Mouse (Mus musculus): Measurements from ENCODE around the gene Zbtb46. TPM values are rescaled to one million over a fixed set of nuclear protein-coding genes. Genes with fewer than 3 reads are reported as not detected.

Zbtb46 gene
- polyA plus RNA-seq, 1 experiment from 2014 or later: 10.3 TPM

DNA sequence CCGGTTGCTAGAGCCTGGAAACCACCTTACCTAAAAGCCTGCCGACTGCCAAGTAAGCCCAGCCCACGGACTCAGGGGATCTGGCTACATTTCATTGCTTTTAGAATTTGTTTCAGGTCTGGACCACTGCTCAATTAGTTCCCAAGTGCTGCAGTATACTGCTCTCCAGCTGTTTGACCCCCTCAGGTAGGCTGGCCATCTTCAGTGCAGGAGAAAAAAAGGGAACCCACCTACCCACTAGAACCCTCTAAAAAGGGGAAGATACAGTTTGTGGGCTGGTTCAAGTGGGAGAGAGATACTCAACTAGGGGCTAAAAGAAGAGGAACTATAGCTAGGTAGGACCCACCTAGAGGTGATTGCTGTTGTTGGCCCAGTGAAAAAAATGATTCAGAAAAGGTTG lies 33.0 kb upstream of the Zbtb46 start:
- ATAC-seq (replicated peaks; ENCODE audit: insufficient number of reproducible peaks, low FRiP score, low TSS enrichment): no peak
- 56% methylated on average over 3 of the region's 3 CpGs for WGBS (ENCODE audit: insufficient replicate concordance)

DNA sequence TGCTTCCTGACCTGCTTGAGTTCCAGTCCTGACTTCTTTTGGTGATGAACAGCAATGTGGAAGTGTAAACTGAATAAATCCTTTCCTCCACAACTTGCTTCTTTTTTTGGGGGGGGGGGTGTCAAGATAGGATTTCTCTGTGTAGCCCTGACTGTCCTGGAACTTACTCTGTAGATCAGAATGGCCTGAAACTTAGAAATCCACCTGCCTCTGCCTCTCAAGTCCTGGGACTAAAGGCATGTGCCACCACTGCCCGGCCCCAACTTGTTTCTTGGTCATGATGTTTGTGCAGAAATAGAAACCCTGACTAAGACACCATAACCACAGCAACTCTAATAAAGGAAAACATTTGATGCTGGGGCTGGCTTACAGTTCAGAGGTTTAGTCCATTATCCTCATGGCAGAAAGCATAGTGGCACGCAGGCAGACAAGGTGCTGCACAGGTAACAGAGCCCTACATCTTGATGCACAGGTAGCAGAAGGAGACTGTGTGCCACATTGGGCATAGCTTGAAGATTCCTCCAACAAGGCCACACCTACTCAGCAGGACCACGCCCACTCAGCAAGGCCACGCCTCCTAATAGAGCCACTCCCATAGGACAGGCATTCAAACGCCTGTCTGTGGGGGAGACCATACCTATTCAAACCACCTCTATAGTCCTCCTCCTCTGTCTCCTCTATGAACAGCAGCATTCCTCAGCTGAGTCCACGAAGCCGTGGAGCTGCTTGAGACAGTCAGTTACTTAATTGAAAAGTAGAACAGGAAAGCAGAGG lies 32.4 kb upstream of the Zbtb46 start:
- Histone ChIP-seq H3K4me1 (ENCODE audit: control insufficient read depth, insufficient read depth, low read length) (peaks cover 16% of the 10 kb centered on the region), H3K4me3 (ENCODE audit: low read depth, low read length) (no peak overlapping the region), H3K9me3 (replicated peaks; ENCODE audit: control insufficient read depth, low read length) (no peaks in the 10 kb centered on the region), H3K36me3 (ENCODE audit: control insufficient read depth, insufficient read depth, low read length) (no peaks in the 10 kb centered on the region), H3K9ac (ENCODE audit: low read depth, low read length) (no peak overlapping the region), H3K27me3 (ENCODE audit: control insufficient read depth, insufficient read depth, low read length) (no peaks in the 10 kb centered on the region), H3K27ac (ENCODE audit: low read depth, low read length) (no peak overlapping the region), H3K4me2 (no peak overlapping the region)
- WGBS (ENCODE audit: insufficient replicate concordance): 27% methylated on average over 7 of the region's 7 CpGs
- no peak for ATAC-seq (replicated peaks; ENCODE audit: insufficient number of reproducible peaks, low FRiP score, low TSS enrichment)

More for the DNA sequence above, 33.0 kb upstream of the Zbtb46 start:
- Histone ChIP-seq H3K9ac (ENCODE audit: low read depth, low read length) (no peak overlapping the region), H3K4me2 (no peak overlapping the region), H3K27me3 (ENCODE audit: control insufficient read depth, insufficient read depth, low read length) (no peaks in the 10 kb centered on the region), H3K4me3 (ENCODE audit: low read depth, low read length) (no peak overlapping the region), H3K27ac (ENCODE audit: low read depth, low read length) (no peak overlapping the region), H3K9me3 (replicated peaks; ENCODE audit: control insufficient read depth, low read length) (no peaks in the 10 kb centered on the region), H3K36me3 (ENCODE audit: control insufficient read depth, insufficient read depth, low read length) (no peaks in the 10 kb centered on the region), H3K4me1 (ENCODE audit: control insufficient read depth, insufficient read depth, low read length) (peaks cover 11% of the 10 kb centered on the region)

DNA sequence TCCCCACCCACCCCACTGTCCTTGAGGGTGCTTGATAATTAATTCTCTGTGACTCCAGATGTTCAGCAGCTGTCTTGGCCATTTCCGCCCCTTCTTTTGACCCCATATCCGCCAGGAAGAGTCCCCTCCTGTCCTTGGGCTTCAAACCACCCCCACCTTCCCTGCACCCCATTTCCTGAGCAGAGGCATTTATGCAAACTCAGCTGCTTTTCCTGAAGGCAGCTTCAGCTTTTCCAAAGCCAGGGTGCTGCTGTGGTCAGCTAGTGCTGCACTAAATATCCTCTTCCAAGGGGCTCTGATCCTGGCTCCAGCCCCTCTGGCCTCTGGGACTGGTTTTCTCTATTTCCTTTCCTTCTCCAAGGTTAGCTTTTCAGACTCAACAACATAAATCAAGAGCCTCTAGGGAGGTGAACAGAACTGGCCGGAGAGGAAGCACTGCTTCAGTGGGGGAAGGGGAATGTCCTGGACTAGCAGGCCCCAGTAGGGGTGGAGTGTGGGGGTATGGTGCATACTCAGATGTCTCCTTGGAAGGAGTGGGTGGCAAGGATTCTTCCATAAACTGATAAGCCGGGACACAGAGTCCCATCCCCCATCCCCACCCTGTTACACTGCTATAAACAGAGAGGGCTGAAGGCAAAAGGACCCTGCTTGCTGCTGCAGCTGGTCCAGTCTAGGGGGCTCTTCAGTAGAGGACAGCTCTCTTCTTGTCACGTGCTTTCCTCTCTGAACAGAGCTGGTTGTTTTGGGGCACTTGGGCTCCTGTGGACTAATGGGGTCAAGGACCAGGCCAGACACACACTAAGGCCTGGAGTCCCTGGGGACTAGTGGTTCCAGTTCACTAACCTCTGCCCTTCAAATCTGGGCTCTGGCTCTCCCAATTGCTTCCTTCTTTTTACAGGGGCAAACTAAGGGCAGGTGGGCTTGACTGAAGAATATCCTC lies 28.4 kb upstream of the Zbtb46 start:
- Histone ChIP-seq H3K27me3 (ENCODE audit: control insufficient read depth, insufficient read depth, low read length) (no peaks in the 10 kb centered on the region), H3K4me2 (no peak overlapping the region), H3K4me3 (ENCODE audit: low read depth, low read length) (no peak overlapping the region), H3K9ac (ENCODE audit: low read depth, low read length) (no peak overlapping the region), H3K9me3 (replicated peaks; ENCODE audit: control insufficient read depth, low read length) (no peaks in the 10 kb centered on the region), H3K4me1 (ENCODE audit: control insufficient read depth, insufficient read depth, low read length) (peaks cover 19% of the 10 kb centered on the region), H3K36me3 (ENCODE audit: control insufficient read depth, insufficient read depth, low read length) (no peaks in the 10 kb centered on the region), H3K27ac (ENCODE audit: low read depth, low read length) (peak overlapping the region; percentile 46)
- ATAC-seq (replicated peaks; ENCODE audit: insufficient number of reproducible peaks, low FRiP score, low TSS enrichment): peak; percentile 55
- WGBS (ENCODE audit: insufficient replicate concordance): 28% methylated on average over 5 of the region's 5 CpGs

DNA sequence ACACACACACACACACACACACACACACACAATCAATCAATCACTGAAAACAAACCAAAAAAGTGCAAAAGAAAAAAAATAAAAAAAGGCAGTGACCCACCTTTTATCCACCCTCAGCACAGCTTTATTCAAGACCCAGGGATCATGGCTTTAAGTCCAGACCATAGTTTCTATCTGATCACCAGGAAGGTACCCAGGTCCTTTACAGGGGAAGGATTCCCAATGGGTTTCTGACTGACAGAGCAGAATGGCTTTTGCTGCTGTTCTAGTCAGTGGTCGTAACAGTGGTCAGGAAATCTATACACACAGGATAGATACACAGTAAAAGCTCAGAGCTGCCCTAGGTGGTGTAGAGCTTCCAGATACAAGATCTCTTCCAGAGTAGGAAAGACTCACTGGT lies 26.5 kb upstream of the Zbtb46 start:
- Histone ChIP-seq H3K4me3 (ENCODE audit: low read depth, low read length) (no peak overlapping the region), H3K27me3 (ENCODE audit: control insufficient read depth, insufficient read depth, low read length) (no peaks in the 10 kb centered on the region), H3K4me1 (ENCODE audit: control insufficient read depth, insufficient read depth, low read length) (peaks cover 19% of the 10 kb centered on the region), H3K4me2 (no peak overlapping the region), H3K27ac (ENCODE audit: low read depth, low read length) (no peak overlapping the region), H3K36me3 (ENCODE audit: control insufficient read depth, insufficient read depth, low read length) (no peaks in the 10 kb centered on the region), H3K9me3 (replicated peaks; ENCODE audit: control insufficient read depth, low read length) (no peaks in the 10 kb centered on the region), H3K9ac (ENCODE audit: low read depth, low read length) (no peak overlapping the region)
- 31% methylated on average over 1 of the region's 1 CpGs for WGBS (ENCODE audit: insufficient replicate concordance)
- ATAC-seq (replicated peaks; ENCODE audit: insufficient number of reproducible peaks, low FRiP score, low TSS enrichment): no peak

DNA sequence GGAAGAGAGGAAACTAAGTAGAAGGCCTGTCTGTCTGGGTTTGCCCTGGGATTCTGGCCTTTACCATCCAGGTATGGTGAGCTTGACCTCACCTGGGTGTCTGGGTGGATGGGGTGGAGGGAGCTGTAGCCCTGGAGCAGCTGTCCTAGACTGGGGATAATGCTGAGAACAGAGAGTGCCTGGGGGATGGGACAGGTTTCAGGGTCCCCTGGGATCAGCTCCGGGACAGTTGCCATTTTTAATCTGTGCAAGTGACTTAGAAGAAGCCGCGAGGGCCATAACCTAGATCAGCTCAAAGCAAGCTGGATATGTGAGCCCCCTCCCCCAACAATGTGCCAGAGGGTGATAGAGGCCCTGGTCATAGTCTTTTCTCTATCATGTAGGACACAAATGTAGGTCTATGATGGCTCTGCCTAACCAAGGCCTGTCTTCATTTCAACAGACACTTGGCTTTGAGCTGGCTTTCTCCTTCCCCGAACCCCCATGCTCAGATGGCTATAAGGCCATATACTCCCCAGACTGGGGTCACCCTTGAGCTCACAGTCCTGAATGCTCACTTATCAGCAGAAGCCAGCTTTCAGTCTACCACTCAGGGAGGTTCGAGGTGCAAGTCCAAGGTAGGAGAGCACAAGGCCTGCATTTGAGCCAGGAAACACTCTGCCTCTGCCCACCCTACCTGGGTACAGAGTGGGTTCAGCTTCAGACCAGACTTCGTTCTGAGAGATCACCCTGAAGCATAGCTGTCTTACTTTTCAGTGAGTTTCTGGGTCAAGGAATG lies 25.4 kb upstream of the Zbtb46 start:
- Histone ChIP-seq H3K9me3 (replicated peaks; ENCODE audit: control insufficient read depth, low read length) (no peaks in the 10 kb centered on the region), H3K36me3 (ENCODE audit: control insufficient read depth, insufficient read depth, low read length) (no peaks in the 10 kb centered on the region), H3K4me1 (ENCODE audit: control insufficient read depth, insufficient read depth, low read length) (peaks cover 19% of the 10 kb centered on the region), H3K9ac (ENCODE audit: low read depth, low read length) (no peak overlapping the region), H3K27me3 (ENCODE audit: control insufficient read depth, insufficient read depth, low read length) (no peaks in the 10 kb centered on the region), H3K4me2 (no peak overlapping the region), H3K27ac (ENCODE audit: low read depth, low read length) (no peak overlapping the region), H3K4me3 (ENCODE audit: low read depth, low read length) (no peak overlapping the region)
- no peak for ATAC-seq (replicated peaks; ENCODE audit: insufficient number of reproducible peaks, low FRiP score, low TSS enrichment)
- WGBS (ENCODE audit: insufficient replicate concordance): 66% methylated on average over 6 of the region's 6 CpGs

DNA sequence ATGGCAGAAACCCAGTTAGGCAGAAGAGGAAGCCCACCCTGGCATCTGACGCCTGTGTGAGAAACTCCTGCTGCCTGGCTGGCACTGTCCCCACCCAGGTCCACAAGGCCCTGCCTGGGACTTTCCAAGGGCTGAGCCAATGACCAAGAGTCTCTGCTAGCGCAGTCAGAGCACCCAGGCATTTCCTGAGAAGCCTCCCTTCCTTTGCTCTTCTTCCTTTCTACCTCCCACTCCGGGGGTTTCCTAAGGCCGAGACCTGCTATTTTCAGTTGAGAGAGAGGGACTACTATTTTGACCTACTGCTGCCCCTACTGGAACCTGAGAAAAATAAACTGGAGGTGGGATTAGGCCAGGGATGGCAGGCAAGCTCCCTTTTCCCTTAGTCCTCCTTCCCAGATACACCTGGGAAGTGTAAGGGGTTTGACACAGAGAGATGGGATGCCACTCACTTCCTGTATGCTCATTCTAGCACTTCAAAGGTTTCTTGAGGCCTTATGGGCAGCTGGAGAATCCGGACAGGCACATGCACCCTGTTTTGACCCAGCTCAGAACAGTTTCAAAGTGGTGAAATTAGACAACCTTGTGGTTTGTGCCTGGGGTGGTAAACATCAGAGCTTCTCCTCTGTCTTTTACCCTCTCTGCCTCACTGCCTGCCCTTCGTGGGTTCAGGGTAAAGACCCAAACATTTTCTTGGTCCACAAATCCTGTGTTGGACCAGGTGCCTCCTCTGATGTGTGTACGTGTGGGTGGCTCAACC lies 24.5 kb upstream of the Zbtb46 start:
- Histone ChIP-seq H3K9ac (ENCODE audit: low read depth, low read length) (peak overlapping the region; percentile 13), H3K36me3 (ENCODE audit: control insufficient read depth, insufficient read depth, low read length) (no peaks in the 10 kb centered on the region), H3K27ac (ENCODE audit: low read depth, low read length) (peak overlapping the region; percentile 4; the same call in 1 of the 2 replicates), H3K4me1 (ENCODE audit: control insufficient read depth, insufficient read depth, low read length) (peaks cover 19% of the 10 kb centered on the region), H3K4me3 (ENCODE audit: low read depth, low read length) (no peak overlapping the region), H3K9me3 (replicated peaks; ENCODE audit: control insufficient read depth, low read length) (no peaks in the 10 kb centered on the region), H3K27me3 (ENCODE audit: control insufficient read depth, insufficient read depth, low read length) (no peaks in the 10 kb centered on the region), H3K4me2 (peak overlapping the region; percentile 43)
- peak; percentile 41; the same call in 1 of the 2 replicates for ATAC-seq (replicated peaks; ENCODE audit: insufficient number of reproducible peaks, low FRiP score, low TSS enrichment)
- 30% methylated on average over 7 of the region's 7 CpGs for WGBS (ENCODE audit: insufficient replicate concordance)

DNA sequence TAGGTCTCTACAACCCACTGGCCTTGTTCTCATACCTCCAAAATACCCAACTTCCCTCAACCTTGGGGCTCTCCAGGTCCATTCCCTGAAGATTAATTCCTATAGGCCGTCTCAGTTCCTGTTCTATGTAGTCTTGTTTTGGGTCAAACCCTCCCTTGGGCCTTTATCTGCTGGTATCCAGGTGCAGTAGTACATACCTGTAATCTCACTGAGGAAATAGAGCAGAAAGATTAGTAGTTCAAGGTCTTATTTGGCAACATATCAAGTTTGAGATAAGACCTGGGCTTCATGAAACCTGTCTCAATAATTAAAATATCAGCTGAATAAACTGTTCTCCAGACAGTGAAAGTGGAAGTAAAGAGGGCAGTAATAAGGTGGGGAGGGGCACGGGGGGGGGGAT lies 23.9 kb upstream of the Zbtb46 start:
- no peaks in the 10 kb centered on the region for H3K36me3 ChIP-seq (ENCODE audit: control insufficient read depth, insufficient read depth, low read length)
- no peaks in the 10 kb centered on the region for H3K27me3 ChIP-seq (ENCODE audit: control insufficient read depth, insufficient read depth, low read length)
- H3K9ac ChIP-seq (ENCODE audit: low read depth, low read length): no peak overlapping the region
- no peak for ATAC-seq (replicated peaks; ENCODE audit: insufficient number of reproducible peaks, low FRiP score, low TSS enrichment)
- H3K9me3 ChIP-seq (replicated peaks; ENCODE audit: control insufficient read depth, low read length): no peaks in the 10 kb centered on the region
- H3K27ac ChIP-seq (ENCODE audit: low read depth, low read length): peak overlapping the region; percentile 4; the same call in 1 of the 2 replicates
- H3K4me3 ChIP-seq (ENCODE audit: low read depth, low read length): no peak overlapping the region
- peaks cover 19% of the 10 kb centered on the region for H3K4me1 ChIP-seq (ENCODE audit: control insufficient read depth, insufficient read depth, low read length)
- WGBS (ENCODE audit: insufficient replicate concordance): 47% methylated on average over 2 of the region's 2 CpGs
- H3K4me2 ChIP-seq: peak overlapping the region; percentile 43; the same call in 1 of the 2 replicates
